Mouse (Mus musculus): ENCODE results near the gene Tbc1d32.

- no peak for TF ChIP-seq MAX (IDR thresholded peaks at IDR 0.05; ENCODE audit: low read length)
- TF ChIP-seq KAT2A (conservative IDR thresholded peaks at IDR 0.05; ENCODE audit: low read depth, low read length), result no peak
- no peak for TF ChIP-seq GATA1 (IDR thresholded peaks at IDR 0.05; ENCODE audit: low read depth, low read length)
- no peak for TF ChIP-seq CTCF (IDR thresholded peaks at IDR 0.05 in 2 of 3, conservative IDR thresholded peaks at IDR 0.05 in 1 of 3; ENCODE audit: control insufficient read depth in 1 of 3, insufficient read depth in 1 of 3, low read depth in 2 of 3, low read length in 3 of 3, poor library complexity in 1 of 3, severe bottlenecking in 1 of 3)
- TF ChIP-seq ELF1 (IDR thresholded peaks at IDR 0.05; ENCODE audit: low read depth, low read length), result no peak
- TF ChIP-seq HCFC1 (IDR thresholded peaks at IDR 0.05; ENCODE audit: low read depth, low read length), result no peak
- TF ChIP-seq POLR2A (IDR thresholded peaks at IDR 0.05; ENCODE audit: control insufficient read depth in 1 of 2, insufficient read depth in 1 of 2, low read depth in 1 of 2, low read length in 2 of 2, poor library complexity in 1 of 2), result no peak
Measured at GRCm38 (mm10) chr10:56164411-56164810, 64.1 kb downstream of the Tbc1d32 start.

Measured in MEL (cell line).